Mouse (Mus musculus): ENCODE results near the gene Akap9.
A peak's percentile ranks its signal among the peaks of the same experiment; 100 is the strongest.
"Not testable (repeated sequence)": the region's sequence is repeated elsewhere in the genome, so short reads cannot be mapped to it uniquely, and the experiment has no call there.

The Akap9 gene

DNA sequence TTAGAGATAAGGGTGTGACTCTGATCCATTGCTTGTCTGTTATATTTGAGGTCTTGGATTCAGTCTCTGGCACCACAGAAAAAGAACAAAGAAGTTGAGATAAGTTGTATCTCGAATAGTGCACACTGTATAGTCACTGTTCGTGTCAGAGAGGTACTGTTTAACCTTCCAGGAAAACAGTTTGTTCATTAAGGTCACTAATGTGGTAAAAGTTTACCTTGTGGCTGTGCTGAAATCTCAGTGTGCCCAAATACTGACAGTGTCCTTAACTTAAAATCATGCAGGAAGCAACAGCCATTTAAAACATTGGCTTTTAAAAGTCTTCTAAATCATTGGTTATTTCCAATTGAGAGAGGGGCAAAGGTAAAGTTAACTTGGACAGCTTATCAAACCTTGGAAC lies 43.1 kb downstream of the Akap9 start:
- DNase-seq = no peak

DNA sequence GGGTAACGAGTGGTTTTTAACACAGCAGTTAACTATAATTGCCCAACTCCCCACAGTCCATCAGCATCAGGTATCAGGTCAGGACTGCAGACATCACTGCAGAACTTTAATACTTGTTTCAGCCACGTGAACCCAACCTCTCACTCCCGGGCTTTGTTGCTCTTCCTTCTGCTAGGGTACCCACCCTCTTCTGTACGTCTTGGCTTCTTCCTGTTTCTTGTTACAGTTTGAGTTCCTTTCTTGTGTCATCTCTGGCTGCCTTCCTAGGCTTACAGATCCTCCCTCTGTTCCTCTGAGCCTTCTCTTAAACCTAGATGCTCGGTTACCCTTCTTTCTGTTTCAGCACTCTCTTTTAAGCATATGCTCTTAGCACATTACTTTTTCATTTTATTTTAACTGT lies 45.9 kb downstream of the Akap9 start:
- DNase-seq = no peak

DNA sequence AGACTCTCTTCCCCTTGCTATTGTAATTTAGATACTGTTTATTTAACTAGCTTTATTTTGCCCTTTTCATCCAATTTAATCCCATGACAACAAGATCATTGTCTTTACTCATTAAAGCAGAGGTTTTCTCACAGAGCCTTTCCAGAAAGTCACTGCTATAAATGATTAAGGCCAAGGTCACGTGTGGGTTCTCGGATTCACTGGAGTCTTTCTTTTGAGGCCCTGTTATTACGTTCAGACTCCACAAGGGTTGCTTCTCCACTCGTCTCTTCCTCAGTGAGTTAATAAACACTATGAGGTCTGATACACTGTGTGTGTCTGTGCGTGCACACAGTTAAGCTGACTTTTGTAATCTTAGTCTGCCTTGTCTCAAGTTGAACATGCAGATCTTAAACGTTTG lies 47.0 kb downstream of the Akap9 start:
- peak in 1 of 2 experiments; percentile 26 for DNase-seq

DNA sequence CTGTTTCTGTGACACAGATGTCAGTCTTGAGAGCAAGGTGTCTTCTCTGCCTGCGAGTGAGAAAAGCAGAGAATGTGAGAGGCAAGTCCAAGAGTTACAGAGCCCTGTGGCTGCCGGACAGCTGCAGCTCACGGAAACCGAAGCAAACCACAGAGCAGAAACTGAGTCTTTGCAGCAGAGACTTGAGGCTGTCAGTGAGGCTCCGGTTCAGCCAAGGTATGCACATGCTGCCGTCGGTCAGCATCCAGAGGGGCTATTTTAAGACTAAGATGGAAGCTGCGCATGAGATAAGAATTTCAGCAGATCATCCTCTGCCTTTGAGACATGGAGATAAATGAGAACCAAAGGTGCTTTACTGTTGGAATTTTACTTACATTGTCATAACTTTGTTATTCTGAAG lies 48.3 kb downstream of the Akap9 start:
- no peak for DNase-seq

DNA sequence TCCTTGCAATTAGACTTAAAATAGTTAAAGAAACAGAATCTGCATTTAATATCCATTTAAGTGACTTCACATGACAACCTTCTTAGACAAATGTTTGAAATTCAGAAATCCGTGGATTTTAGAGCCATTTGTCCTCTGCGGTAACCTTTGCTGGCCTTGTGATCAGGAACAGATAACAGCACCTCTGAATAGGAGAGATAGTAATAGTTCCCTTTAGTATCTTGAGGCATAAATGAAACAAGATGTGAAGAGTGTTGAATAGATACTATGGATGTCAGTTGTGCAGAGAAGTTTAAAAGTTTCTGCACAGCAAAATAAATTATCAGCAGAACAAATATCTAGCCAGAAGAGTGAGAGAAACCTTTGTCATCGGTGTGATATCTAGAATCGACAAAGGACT lies 50.0 kb downstream of the Akap9 start:
- no peak for DNase-seq

GRCm38 (mm10) chr5:3989608-3990007 lies 61.8 kb downstream of the Akap9 start:
- DNase-seq = no peak

DNA sequence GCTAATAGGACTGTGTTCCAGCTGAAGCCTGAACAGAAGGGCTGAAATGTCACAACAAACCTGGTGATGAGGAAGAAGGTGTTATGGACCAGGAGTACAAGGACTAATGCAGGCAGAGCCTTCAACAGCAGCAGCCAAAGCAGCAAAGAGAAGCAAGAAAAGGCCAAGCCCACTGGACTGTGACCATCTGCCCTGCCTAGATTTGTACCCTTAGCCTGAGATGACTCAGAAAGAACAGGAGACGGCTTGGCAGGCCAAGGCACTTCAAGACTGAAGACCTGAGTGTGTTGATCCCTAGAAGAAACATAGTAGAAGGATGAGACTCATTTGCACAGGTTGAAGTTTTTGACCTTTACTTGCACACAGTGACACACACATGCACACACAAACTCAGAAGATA lies 62.6 kb downstream of the Akap9 start:
- DNase-seq = no peak

GRCm38 (mm10) chr5:4004531-4005469 lies 76.9 kb downstream of the Akap9 start:
- DNase-seq = no peak

GRCm38 (mm10) chr5:4006606-4007005 lies 78.8 kb downstream of the Akap9 start:
- no peak for DNase-seq

GRCm38 (mm10) chr5:4008266-4008665 lies 80.4 kb downstream of the Akap9 start:
- DNase-seq = no peak

DNA sequence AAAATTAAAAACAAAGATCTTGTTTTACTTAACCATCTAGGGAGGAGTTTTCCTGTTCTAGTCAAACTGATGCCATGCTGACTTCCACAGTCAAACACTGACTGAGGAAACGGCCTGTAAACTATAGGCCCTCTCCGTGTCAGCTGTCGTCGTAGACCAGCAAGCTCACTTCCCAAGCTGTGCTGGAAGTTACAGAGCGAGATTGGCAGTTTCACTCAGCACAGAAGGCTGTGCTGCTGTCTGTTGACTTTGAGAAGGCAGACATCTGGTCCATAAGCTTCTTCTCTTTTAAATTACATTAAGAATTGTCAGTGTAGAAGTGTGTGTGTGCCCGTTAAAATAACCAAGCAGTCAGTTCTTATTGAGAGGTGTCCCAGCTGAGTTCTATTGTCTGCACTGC lies 81.7 kb downstream of the Akap9 start:
- DNase-seq = no peak

DNA sequence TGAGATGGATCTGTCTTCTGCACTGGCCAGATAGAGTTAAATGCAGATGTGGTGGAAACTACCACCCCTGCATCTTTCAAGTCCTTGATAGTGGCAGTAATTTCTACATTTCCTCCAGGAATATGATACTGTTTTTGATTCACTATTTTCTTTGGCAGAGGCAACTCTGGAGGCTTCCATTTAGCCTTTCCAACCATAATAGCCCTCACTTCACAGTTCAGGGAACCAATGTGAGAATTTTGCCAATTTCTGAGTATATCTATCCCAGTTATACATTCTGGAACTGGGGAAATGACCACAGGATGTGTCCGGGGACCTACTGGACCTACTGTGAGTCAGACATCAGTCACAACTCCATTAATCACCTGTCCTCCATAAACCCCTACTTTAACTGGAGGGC lies 89.8 kb downstream of the Akap9 start:
- not testable (repeated sequence) for DNase-seq

GRCm38 (mm10) chr5:4019377-4019776 lies 91.5 kb downstream of the Akap9 start:
- DNase-seq = peak; percentile 34 to 69

GRCm38 (mm10) chr5:4020018-4020417 lies 92.2 kb downstream of the Akap9 start:
- no peak for DNase-seq

- DNase-seq = peak in 1 of 2 experiments; percentile 40
Observed at GRCm38 (mm10) chr5:4023186-4023585, 95.3 kb downstream of the Akap9 start.

DNA sequence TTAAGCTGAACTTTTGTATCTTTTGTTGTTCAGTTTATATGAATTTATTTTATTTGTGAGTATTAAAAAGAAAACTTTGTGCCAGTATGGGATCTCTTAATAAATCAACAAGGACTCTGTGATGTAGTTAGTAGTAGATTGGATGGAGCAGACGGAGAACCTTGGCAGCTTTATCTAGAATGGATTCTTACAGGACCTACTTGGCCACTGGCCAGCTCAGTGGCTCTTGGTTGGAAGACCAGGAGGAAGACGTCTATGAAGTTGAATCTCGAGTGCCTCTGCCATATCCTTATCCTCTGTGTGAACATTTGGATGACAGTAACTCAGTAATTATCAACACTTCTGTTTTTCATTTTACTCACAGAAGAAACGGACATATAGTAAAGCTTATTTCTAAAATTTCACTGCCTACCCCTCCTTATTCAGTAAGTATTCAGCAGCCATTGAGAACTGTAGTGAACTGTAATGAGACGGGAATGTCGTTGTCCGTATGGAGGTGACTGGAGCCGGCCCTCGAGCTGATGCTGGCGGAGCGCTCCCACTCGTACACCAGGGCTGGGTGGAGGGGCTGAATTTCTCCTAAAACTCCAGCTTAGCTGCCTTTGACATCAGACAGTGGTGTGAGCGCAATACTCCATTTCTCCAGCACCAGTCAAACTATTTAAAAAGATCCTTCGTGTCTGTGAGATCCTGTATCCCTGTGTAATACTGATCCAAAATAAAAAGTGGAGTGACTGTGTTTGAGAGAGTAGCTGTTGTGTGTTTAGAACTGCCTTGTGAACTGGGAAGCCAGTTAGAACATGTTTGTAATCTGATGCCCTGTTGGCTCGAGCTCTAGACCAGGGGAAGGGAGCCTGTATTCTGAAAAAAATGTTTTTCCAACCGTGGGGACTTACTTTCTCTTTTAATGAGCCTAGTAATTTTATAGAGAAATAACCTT lies 96.2 kb downstream of the Akap9 start:
- peak; percentile 69 to 73 for DNase-seq

- no peak for DNase-seq
Observed at GRCm38 (mm10) chr5:4024727-4025126, 96.9 kb downstream of the Akap9 start.

DNA sequence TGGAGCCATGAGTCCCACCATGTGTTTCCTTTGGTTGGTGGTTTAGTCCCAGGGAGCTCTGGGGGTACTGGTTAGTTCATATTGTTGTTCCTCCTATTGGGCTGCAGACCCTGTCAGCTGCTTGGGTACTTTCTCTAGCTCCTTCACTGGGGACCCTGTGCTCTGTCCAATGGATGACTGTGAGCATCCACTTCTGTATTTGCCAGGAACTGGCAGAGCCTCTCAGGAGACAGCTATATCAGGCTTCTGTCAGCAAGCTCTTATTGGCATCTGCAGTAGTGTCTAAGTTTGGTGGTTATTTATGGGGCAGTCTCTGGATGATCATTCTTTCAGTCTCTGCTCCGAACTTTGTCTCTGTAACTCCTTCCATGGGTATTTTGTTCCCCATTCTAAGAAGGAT lies 98.5 kb downstream of the Akap9 start:
- not testable (repeated sequence) for DNase-seq

DNA sequence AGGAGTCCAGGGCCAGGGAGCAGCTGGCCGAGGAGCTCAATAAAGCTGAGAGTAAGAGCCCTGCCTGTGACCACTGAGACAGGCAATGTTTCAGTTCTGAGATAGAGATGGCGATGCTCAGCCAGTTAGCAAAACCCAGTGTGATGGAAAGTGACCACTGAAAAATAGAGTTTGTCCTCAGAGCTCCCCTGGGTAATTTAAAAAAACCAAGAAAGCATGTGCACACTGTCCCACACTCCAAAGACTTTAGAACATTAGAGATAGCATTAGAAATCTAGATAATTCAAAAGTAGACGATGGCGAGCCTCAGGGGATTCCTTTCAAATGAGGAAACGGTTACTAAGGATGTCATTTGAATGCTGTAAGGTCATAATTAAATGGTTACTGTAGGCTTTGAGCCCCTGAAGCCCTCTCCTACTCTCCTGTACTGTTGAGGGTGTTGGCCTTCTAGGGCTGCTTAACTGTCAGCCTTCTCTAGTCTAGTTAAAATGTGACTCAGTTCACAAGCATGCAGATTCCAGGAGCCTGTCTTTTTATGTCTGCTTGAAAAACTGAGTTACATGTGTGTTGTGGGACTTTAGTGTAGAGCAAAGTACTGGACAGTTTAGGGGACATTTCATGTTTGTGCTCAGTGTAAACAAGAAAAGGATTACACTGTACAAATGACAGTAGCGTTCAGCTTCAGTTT lies 100.8 kb downstream of the Akap9 start:
- no peak for DNase-seq

- no peak for DNase-seq
Observed at GRCm38 (mm10) chr5:4031846-4032245, 104.0 kb downstream of the Akap9 start.

DNA sequence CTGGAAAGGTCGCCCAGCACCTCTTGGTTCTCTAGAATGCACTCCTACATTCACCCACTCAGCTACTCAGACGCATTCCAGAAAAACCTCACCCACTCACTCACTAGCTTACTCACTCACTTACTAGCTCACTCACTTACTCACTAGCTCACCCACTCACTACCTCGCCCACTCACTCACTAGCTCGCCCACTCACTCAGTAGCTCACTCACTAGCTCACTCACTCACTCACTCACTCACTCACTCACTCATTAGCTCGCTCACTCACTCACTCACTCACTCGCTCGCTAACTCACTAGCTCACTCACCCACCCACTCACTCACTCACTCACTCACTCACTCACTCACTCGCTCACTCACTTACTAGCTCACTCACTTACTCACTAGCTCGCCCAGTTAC lies 108.8 kb downstream of the Akap9 start:
- DNase-seq = no peak

- no peak for DNase-seq
Observed at GRCm38 (mm10) chr5:4039351-4039750, 111.5 kb downstream of the Akap9 start.

GRCm38 (mm10) chr5:4040372-4040771 lies 112.5 kb downstream of the Akap9 start:
- peak in 1 of 2 experiments; percentile 38 for DNase-seq
